Mouse (Mus musculus) MEL (cell line): Measurements from ENCODE around the gene Gpat3.

Experiments used
- CTCF ChIP-seq, 3 experiments: IDR thresholded peaks in 2 of 3; conservative IDR thresholded peaks in 1 of 3; 2 replicates each; pipeline ENCODE4 v1.5.1; 2011 to 2012; ENCODE audit warnings: low read length in 3 of 3, low read depth in 2 of 3, mild to moderate bottlenecking in 2 of 3, improper control_type of control experiment in 1 of 3, inconsistent platforms in 1 of 3, mixed read lengths in 1 of 3, moderate library complexity in 1 of 3; ENCODE audit not compliant: control insufficient read depth in 1 of 3, insufficient read depth in 1 of 3, poor library complexity in 1 of 3, severe bottlenecking in 1 of 3
- E2F4 ChIP-seq: IDR thresholded peaks from 2 replicates; pipeline ENCODE4 v1.6.1; 2011; ENCODE audit warnings: low read depth, low read length, improper control_type of control experiment, borderline replicate concordance
- ELF1 ChIP-seq: IDR thresholded peaks from 2 replicates; pipeline ENCODE4 v1.6.1; 2014; ENCODE audit warnings: low read depth, mild to moderate bottlenecking, inconsistent platforms, low read length, improper control_type of control experiment, moderate library complexity
- KAT2A ChIP-seq: conservative IDR thresholded peaks from 2 replicates; pipeline ENCODE4 v1.6.1; 2012; ENCODE audit warnings: low read depth, low read length, improper control_type of control experiment, inconsistent platforms
- MAX ChIP-seq: IDR thresholded peaks from 2 replicates; pipeline ENCODE4 v1.6.1; 2011; ENCODE audit warnings: low read length, improper control_type of control experiment
- MAZ ChIP-seq: IDR thresholded peaks from 2 replicates; pipeline ENCODE4 v1.6.1; 2012; ENCODE audit warnings: low read depth, mild to moderate bottlenecking, inconsistent platforms, low read length, improper control_type of control experiment
- POLR2A ChIP-seq, 2 experiments: IDR thresholded peaks; 2 replicates each; pipeline ENCODE4 v1.6.1; 2011 to 2012; ENCODE audit warnings: low read length in 2 of 2, mild to moderate bottlenecking in 2 of 2, control low read depth in 1 of 2, improper control_type of control experiment in 1 of 2, low read depth in 1 of 2, moderate library complexity in 1 of 2; ENCODE audit not compliant: control insufficient read depth in 1 of 2, insufficient read depth in 1 of 2, poor library complexity in 1 of 2
- TAL1 ChIP-seq: IDR thresholded peaks from 2 replicates; pipeline ENCODE4 v1.6.1; 2012; ENCODE audit warnings: mild to moderate bottlenecking, inconsistent platforms, low read length, moderate library complexity, mixed read lengths

- TF ChIP-seq ELF1 = no peak
- no peak for TF ChIP-seq TAL1
- no peak for TF ChIP-seq KAT2A
- no peak for TF ChIP-seq POLR2A (IDR thresholded peaks at IDR 0.05; ENCODE audit: control insufficient read depth in 1 of 2, insufficient read depth in 1 of 2, low read depth in 1 of 2, low read length in 2 of 2, poor library complexity in 1 of 2)
- TF ChIP-seq CTCF (IDR thresholded peaks at IDR 0.05 in 2 of 3, conservative IDR thresholded peaks at IDR 0.05 in 1 of 3; ENCODE audit: control insufficient read depth in 1 of 3, insufficient read depth in 1 of 3, low read depth in 2 of 3, low read length in 3 of 3, poor library complexity in 1 of 3, severe bottlenecking in 1 of 3) = peak in 2 of 3 experiments; percentile 19 to 23; a peak in 2 of 6 replicates
- no peak for TF ChIP-seq MAZ
- no peak for TF ChIP-seq E2F4
- no peak for TF ChIP-seq MAX
Measured at GRCm38 (mm10) chr5:100911502-100912097, 66.1 kb downstream of the Gpat3 start.
